Mouse (Mus musculus) brain, embryonic 14.5 days (tissue): ENCODE data around the gene Abi1.

Experiments
- CTCF ChIP-seq: fragments of 200-500 bp; IDR thresholded peaks from 2 replicates; pipeline ENCODE4 v1.5.1; 2012; ENCODE audit warnings: inconsistent platforms, mild to moderate bottlenecking, moderate library complexity, borderline replicate concordance; ENCODE audit not compliant: insufficient read depth, insufficient read length; ENCODE audit errors: extremely low read depth
- POLR2A ChIP-seq: fragments of 200-500 bp; IDR thresholded peaks from 2 replicates; pipeline ENCODE4 v1.6.1; 2012; ENCODE audit warnings: mild to moderate bottlenecking, inconsistent platforms, borderline replicate concordance; ENCODE audit not compliant: poor library complexity, insufficient read depth, insufficient read length, severe bottlenecking; ENCODE audit errors: extremely low read depth

- TF ChIP-seq POLR2A (no peak), CTCF (no peak)
These were observed 77.1 kb downstream of the Abi1 start for GRCm38 (mm10) chr2:22962970-22963369.
